Mouse (Mus musculus) cerebellum, postnatal 36 days (tissue): ENCODE data around the gene Gm28051.

Source experiments
- DNase-seq, 2 experiments: peaks; one replicate each; pipeline ENCODE4 v3.0.0; 2021 to 2022; ENCODE audit warnings: mixed read lengths in 2 of 2

Gene Gm28051

GRCm38 (mm10) chr12:102757689-102758402, at the start of gene Gm28051, which contains the start of the genes Gon7 and Ubr7:
Gm28051 (minus strand) TSS chr12:102757765.
Gon7 (minus strand) TSS chr12:102757803.
Ubr7 (plus strand) TSS chr12:102757967.
- peak; percentile 94 to 96 for DNase-seq

DNA sequence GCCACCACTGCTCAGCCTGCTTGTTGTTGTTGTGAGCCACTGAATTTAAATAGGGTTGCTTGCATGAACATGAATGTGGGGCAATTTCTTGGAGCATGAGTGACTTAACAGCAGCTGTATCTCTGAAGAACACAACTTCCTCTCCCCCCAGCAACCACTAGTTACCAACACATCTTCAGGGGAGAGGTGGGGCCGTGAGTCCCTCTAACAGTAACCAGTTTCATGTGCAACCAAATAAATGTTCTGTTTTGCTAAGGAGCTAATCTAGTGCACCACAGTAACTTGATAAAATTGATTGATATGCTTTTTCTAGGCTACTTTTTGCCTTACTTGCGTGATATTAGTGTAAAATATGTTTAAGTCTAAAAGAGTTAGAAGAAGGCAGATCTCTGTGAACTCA, 42.0 kb upstream of the Gm28051 start:
- no peak for DNase-seq

GRCm38 (mm10) chr12:102787927-102788326, 30.4 kb upstream of the Gm28051 start:
- DNase-seq: no peak

GRCm38 (mm10) chr12:102785593-102785985, 28.0 kb upstream of the Gm28051 start:
- DNase-seq: no peak

- no peak for DNase-seq
Observed at GRCm38 (mm10) chr12:102784899-102785592, 27.5 kb upstream of the Gm28051 start.

DNA sequence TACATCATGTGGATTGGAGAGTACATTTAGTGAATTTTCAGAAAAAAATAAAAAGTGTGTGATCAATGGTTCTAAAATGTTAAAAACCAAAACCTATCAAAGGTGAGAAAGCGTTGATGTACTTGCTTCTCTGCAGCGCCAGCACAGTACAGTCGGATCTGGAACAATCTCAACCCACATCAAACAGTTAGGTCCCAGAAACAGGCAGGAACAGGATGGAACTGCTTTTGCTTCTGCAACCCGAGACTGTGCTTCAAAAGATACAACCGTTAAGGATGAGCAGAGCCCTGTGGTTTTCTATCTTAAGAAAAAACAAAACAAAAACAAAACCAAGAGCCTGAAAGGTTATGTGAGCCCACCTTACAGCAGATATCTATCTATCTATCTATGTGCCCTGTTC, 25.3 kb upstream of the Gm28051 start:
- no peak for DNase-seq

GRCm38 (mm10) chr12:102779452-102779851, 21.9 kb upstream of the Gm28051 start:
- no peak for DNase-seq

GRCm38 (mm10) chr12:102778151-102778550, 20.6 kb upstream of the Gm28051 start:
- DNase-seq: peak; percentile 22 to 34

DNA sequence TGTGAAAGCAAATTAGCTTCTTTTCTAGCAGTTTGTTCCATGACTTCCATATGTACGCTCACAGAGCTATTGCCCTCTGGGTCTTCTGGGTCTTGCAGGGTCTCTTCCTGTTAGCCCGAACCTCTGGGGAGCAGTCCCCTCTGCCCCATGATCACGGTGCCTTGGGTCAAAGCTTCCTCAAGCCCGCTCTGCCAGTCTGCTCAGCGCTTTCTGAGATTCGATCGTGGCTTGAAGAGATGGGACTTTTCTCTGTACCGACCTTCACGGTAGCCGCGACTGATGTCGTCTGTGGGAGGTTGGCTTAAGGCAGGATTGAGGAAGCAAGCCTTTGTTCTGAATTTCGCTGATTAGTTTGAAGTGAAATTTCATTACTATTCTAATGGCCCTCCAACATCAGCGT, 18.5 kb upstream of the Gm28051 start:
- no peak for DNase-seq

DNA sequence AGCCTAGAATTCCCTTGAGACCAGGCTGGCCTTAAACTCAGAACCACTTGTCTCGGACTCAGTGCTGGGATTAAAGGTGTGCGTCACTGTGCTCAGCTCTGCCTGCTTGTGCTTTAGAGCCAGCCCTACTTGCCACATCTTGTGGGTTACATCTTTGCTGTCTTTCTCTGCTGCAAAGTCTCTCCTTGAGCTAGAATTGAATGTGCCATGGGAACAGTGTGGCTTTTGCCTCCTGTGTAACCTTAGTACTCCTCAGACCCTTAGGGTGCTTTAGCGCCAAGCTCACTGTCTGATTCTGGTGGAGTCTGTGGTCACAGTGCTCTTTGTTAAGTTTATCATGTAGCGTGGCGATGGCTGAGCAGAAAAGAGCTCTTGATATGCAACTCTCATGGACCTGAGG, 15.1 kb upstream of the Gm28051 start:
- no peak for DNase-seq

GRCm38 (mm10) chr12:102771601-102772000, 14.0 kb upstream of the Gm28051 start:
- no peak for DNase-seq

GRCm38 (mm10) chr12:102769000-102769399, 11.4 kb upstream of the Gm28051 start:
- DNase-seq: no peak

DNA sequence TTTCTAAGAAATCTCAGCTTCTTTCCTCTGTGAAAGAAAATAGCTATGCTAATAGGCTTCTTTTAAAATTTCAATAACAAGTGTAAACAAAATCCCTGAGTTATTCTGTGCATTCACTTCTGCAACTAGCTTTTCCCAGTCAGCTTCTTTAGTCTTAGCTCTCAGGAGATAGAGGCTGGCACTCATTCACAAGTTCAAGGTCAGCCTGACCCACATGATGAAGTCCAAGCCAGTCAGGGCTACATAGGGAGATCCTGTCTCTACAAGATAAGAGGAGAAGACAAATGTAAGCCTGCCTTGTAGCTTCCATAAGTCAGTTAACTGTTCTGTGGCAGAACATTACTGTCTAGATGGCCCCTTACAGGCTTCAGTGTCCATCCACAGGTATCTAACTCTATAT, 6.1 kb upstream of the Gm28051 start:
- DNase-seq: no peak

DNA sequence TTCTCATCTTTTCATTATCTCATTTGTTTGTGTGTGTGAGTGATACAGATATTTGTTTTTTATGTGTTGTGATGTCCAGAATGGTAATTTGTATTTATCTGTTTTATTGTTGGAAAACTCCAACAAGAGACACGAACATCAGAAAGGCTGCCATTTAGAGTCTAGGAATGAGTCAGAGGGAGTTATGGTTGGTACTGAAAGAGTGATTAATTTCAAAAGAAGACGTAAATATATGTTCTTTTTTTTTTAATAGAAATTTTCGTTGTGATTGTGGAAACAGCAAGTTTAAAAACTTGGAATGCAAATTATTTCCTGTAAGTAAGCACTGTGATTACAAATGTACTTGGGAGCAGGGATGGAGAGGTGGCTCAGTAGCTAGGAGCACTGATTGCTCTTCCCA, 4.1 kb upstream of the Gm28051 start:
- DNase-seq: no peak

- no peak for DNase-seq
Observed at GRCm38 (mm10) chr12:102758936-102759335, 1.4 kb upstream of the Gm28051 start.

DNA sequence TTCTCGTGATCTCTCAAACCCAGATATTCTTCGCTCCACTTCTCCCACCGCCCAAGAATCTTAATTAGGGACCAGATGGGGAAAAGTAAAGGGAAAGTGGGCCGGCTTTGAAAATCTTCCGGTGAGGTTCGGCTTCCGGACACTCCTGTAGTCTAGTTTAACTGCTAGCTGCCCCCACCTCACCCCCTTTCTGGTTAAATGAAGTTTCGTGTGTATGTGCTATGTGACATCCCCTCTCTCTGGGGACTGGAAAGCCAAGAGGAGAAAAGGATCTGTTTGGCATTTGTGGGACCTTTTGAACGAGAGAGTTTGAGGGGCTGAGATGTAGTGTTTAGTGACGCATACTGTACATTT, 815 bp upstream of the Gm28051 start, which contains the start of gene Gm20604:
Gm20604 (minus strand) TSS at position 270 of the 354 bp plus-strand sequence.
- no peak for DNase-seq

- peak in 1 of 2 experiments; percentile 85 for DNase-seq
Observed at GRCm38 (mm10) chr12:102757055-102757688, 393 bp downstream of the Gm28051 start.

DNA sequence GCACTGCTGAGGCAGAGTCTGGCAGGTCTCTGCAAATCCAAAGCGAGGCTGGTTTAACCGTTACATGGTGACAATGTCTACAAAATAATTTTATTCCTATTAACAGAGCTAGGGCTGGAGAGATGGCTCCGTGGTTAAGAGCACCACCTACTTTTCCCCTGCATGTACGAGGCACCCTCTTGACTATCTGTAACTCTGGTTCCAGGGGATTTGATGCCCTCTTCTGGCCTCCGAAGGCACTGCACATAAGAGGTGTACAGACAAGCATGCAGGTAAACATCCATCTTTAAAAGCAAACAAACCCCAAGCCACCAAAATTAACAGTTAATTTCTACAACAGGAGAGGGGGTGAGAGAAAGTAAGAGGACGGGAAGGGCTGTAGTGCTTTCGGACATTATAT, 1.3 kb downstream of the Gm28051 start:
- peak; percentile 25 to 26 for DNase-seq

GRCm38 (mm10) chr12:102748256-102748655, 9.3 kb downstream of the Gm28051 start:
- no peak for DNase-seq

GRCm38 (mm10) chr12:102744839-102745238, 12.7 kb downstream of the Gm28051 start:
- DNase-seq: no peak

DNA sequence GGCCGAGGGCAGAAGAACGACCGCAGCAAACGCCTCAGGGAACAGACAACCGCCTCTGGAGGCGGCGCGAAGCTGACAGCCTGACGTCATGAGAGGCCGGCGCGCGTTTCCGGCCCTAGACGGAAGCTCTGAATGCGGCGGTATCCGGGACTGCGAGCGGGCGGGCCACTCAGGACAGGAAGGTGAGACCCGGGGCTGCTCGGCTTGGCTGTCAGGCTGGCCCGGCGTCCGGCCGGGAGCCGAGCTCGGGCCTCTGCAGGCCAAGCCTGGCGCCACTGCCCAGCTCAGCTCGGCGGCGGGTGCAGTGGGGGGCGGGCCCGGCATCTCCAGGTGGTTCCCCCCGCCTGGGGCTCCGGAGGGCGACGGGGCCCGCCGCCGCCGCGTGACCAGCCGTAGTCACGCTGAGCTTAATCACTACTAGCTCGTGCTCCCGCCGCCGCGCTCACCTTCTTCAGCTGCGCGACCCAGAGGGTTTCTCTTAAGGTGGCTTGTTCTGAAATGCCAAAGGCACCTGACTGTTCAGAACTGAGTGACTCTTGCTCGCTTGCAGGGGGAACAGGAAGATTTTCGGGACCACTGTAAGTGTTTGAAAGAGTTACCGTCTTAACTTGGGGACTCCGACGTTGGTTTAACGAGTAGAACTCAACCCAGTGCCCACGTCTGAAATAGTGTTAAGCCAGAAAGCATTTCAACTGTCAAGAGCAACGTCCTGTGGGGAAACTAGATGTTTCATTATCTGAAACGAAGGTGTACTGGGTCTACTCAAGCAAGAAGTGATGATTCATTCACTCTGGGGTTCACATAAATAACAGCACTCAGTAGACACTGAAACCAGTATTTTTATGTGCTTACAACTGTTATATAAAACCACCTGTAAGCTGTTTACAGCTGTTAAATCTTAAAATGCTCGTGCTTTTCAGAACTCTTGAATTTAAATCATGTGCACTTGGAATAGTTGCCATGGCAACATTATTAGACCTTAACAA, 13.7 kb downstream of the Gm28051 start, which contains the start of the genes Moap1 and Tmem251:
Moap1 (minus strand) TSS at position 73 of the 986 bp plus-strand sequence.
Tmem251 (plus strand) TSS at position 174 of the 986 bp plus-strand sequence.
- DNase-seq: peak; percentile 90 to 91

GRCm38 (mm10) chr12:102743036-102743588, 14.5 kb downstream of the Gm28051 start:
- peak in 1 of 2 experiments; percentile 27 for DNase-seq
